Mouse (Mus musculus) kidney, embryonic 14.5 days (tissue): ENCODE data around the gene Per2. TPM values are rescaled to one million over a fixed set of nuclear protein-coding genes. Genes with fewer than 3 reads are reported as not detected.

Experiments
- ATAC-seq: fragments of 200-750 bp; cut with Nextera tagmentation; 2 replicates; pipeline ENCODE4 v1.8.0; 2017; ENCODE audit warnings: moderate number of reproducible peaks, mild to moderate bottlenecking, moderate TSS enrichment, moderate library complexity; ENCODE audit not compliant: low FRiP score, low TSS enrichment
- H3K27ac ChIP-seq: fragments of 300-500 bp; sonication (generic); 2 replicates; pipeline ENCODE4 v1.5.1; 2014; ENCODE audit warnings: low read depth, mild to moderate bottlenecking, low read length, moderate library complexity, mixed read lengths
- H3K27me3 ChIP-seq: fragments of 300-500 bp; sonication (generic); 2 replicates; pipeline ENCODE4 v1.6.1; 2014; ENCODE audit warnings: mild to moderate bottlenecking, low read length; ENCODE audit not compliant: control insufficient read depth, insufficient read depth
- H3K36me3 ChIP-seq: fragments of 300-500 bp; sonication (generic); 2 replicates; pipeline ENCODE4 v1.6.1; 2014; ENCODE audit warnings: low read length, mixed read lengths; ENCODE audit not compliant: control insufficient read depth, insufficient read depth
- H3K4me1 ChIP-seq: fragments of 300-500 bp; sonication (generic); 2 replicates; pipeline ENCODE4 v1.6.1; 2014; ENCODE audit warnings: low read length, mixed read lengths; ENCODE audit not compliant: control insufficient read depth, insufficient read depth
- H3K4me2 ChIP-seq: fragments of 300-500 bp; sonication (generic); replicated peaks from 2 replicates; pipeline ENCODE4 v1.6.1; 2014; ENCODE audit warnings: low read depth, mild to moderate bottlenecking, low read length
- H3K4me3 ChIP-seq: fragments of 300-500 bp; sonication (generic); 2 replicates; pipeline ENCODE4 v1.5.1; 2014; ENCODE audit warnings: mild to moderate bottlenecking, low read length
- H3K9ac ChIP-seq: fragments of 300-500 bp; sonication (generic); 2 replicates; pipeline ENCODE4 v1.6.1; 2014; ENCODE audit warnings: low read depth, mild to moderate bottlenecking, low read length, moderate library complexity
- H3K9me3 ChIP-seq: fragments of 300-500 bp; sonication (generic); 2 replicates; pipeline ENCODE4 v1.6.1; 2016; ENCODE audit warnings: low read length; ENCODE audit not compliant: control insufficient read depth
- WGBS: fragments of 180-500 bp; shearing (Covaris S2); extraction: QIAGEN DNeasy Blood & Tissue Kit; methylation state at CpG from one replicate; pipeline ENCODE4 v1.1.7; 2014; 5-methylcytosine and 5-hydroxymethylcytosine counted together
- polyA plus RNA-seq: library from polyadenylated mRNA; unstranded; fragments of >200 nt; fragmentation: Nextera tagmentation; extraction: Ambion mirVana; gene quantifications from 2 replicates; pipeline ENCODE4 v1.2.1, GENCODE M21; 2014

The Per2 gene
- polyA plus RNA-seq, 1 experiment from 2014 or later, result 3.6 TPM

DNA sequence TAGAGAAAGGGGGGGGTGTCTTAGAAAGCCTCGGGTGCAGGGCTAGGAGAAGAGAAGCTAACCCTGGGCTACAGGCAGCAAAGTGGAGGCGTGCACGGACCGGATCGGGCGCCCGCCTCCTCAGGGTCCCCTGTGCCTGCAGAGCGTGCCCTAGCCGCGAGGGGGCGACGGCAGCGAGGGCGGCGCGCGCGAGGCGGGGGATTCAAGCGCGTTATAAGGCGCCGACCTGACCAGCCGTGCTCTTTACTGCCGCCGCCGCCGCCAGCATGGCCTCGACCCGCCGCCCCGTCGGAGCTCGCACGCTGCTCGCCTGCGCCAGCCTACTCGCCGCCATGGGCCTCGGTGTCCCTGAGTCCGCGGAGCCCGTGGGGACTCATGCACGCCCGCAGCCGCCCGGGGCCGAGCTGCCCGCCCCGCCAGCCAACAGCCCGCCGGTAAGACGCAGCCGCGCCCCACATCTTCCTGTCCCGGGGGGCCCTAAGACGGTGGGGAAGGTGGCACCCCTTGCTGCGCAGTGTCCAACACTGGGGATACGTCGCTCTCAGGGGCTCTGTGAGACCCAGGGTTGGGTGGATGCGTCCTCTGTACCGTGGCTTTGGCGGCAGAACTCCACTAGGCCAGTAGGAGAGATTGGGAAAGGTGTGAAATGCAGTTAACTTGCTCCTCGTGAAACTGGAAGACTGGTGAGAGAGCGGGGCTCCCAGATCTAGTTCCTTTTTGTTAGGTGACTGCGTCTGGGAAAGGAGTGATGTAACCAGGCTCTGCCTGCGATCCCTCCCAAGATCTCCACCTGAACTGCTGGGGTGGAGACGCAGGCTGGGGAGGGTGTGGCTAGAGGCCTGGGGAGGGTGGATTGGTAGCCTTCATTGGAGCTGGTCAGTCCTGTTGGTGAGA is 92.7 kb downstream of the Per2 start, which contains the start of gene Erfe:
Gene Erfe (plus strand): TSS at position 216 of the 894 bp plus-strand sequence.
- 1% methylated on average over 65 of the region's 68 CpGs for WGBS
- peak within 1 kb of the TSS; percentile 65 for H3K9ac ChIP-seq
- no peak within 1 kb of the TSS for H3K27ac ChIP-seq

More for the DNA sequence above, 92.7 kb downstream of the Per2 start, which contains the start of gene Erfe:
- ATAC-seq, result peak; percentile 60
- peaks cover 14% of the 10 kb centered on the region; the same call in 1 of the 2 replicates for H3K36me3 ChIP-seq
- H3K4me1 ChIP-seq, result no peaks in the 10 kb centered on the region
- peaks cover 2% of the 10 kb centered on the region; the same call in 1 of the 2 replicates for H3K9me3 ChIP-seq
- H3K4me3 ChIP-seq, result peak within 1 kb of the TSS; percentile 48
- no peaks in the 10 kb centered on the region for H3K27me3 ChIP-seq
- peak within 1 kb of the TSS; percentile 95 for H3K4me2 ChIP-seq

Other genes with a start within 250 kb of the Per2 start
- gene Ube2f, start 209.0 kb downstream of the Per2 start, polyA plus RNA-seq, result 72.4 and 80.5 TPM in 2 replicates
- 11.4 and 15.3 TPM in 2 replicates for gene Scly, start 161.0 kb downstream of the Per2 start, polyA plus RNA-seq
- 0.03 TPM in 1 of 2 replicates, not detected in the other for gene Espnl, start 137.2 kb downstream of the Per2 start, polyA plus RNA-seq
- 0.07 TPM in 1 of 2 replicates, not detected in the other for gene Klhl30, start 108.3 kb downstream of the Per2 start, polyA plus RNA-seq
- gene Erfe, start 92.9 kb downstream of the Per2 start, polyA plus RNA-seq, result 2.3 and 2.5 TPM in 2 replicates
- 130 and 136 TPM in 2 replicates for gene Ilkap, start 60.5 kb downstream of the Per2 start, polyA plus RNA-seq
- 61.1 and 65.8 TPM in 2 replicates for gene Hes6, start 45.3 kb downstream of the Per2 start, polyA plus RNA-seq
- 7.6 and 7.7 TPM in 2 replicates for gene Traf3ip1, start 35.3 kb upstream of the Per2 start, polyA plus RNA-seq
- 2.4 and 5.9 TPM in 2 replicates for gene Asb1, start 81.2 kb upstream of the Per2 start, polyA plus RNA-seq